Mouse (Mus musculus): ENCODE data around the gene Shmt2. TPM values are rescaled to one million over a fixed set of nuclear protein-coding genes. Genes with fewer than 3 reads are reported as not detected.
A peak's percentile ranks its signal among the peaks of the same experiment; 100 is the strongest.

Gene Shmt2
- polyA plus RNA-seq, 1 experiment from 2014 or later = 71.7 TPM

- H3K4me1 ChIP-seq (ENCODE audit: control insufficient read depth in 2 of 2, insufficient read depth in 2 of 2, low read length in 2 of 2) = peaks cover 21 to 25% of the 10 kb centered on the region in 2 experiments
- H3K9me3 ChIP-seq (ENCODE audit: control insufficient read depth, low read length) = no peaks in the 10 kb centered on the region
- 84% methylated on average over 20 of the region's 20 CpGs for WGBS
- ATAC-seq (ENCODE audit: insufficient number of reproducible peaks, insufficient read depth, low FRiP score, low read depth) = no peak
- H3K4me3 ChIP-seq (ENCODE audit: control insufficient read depth in 1 of 2, insufficient read depth in 1 of 2, low read depth in 1 of 2, low read length in 2 of 2) = peak overlapping the region; percentile 18 to 72; a peak in 3 of 4 replicates
- H3K27ac ChIP-seq (replicated peaks in 1 of 2; ENCODE audit: control insufficient read depth in 1 of 2, insufficient read depth in 1 of 2, low read depth in 2 of 2, low read length in 2 of 2) = no peak overlapping the region
- peaks cover 25% of the 10 kb centered on the region for H3K27me3 ChIP-seq (ENCODE audit: control insufficient read depth, insufficient read depth, low read length)
- H3K4me2 ChIP-seq (ENCODE audit: low read length) = peak overlapping the region; percentile 97
- H3K36me3 ChIP-seq (ENCODE audit: control insufficient read depth, insufficient read depth, low read length) = peaks cover 36% of the 10 kb centered on the region
- peak overlapping the region; percentile 83 for H3K9ac ChIP-seq (ENCODE audit: low read length)
These were observed 1.4 kb downstream of the Shmt2 start for GRCm38 (mm10) chr10:127520714-127521357.

- Histone ChIP-seq H3K9me3 (ENCODE audit: control insufficient read depth, low read length) (no peaks in the 10 kb centered on the region), H3K27ac (replicated peaks in 1 of 2; ENCODE audit: control insufficient read depth in 1 of 2, insufficient read depth in 1 of 2, low read depth in 2 of 2, low read length in 2 of 2) (no peak overlapping the region), H3K4me1 (ENCODE audit: control insufficient read depth in 2 of 2, insufficient read depth in 2 of 2, low read length in 2 of 2) (peaks cover 25 to 30% of the 10 kb centered on the region in 2 experiments), H3K4me3 (ENCODE audit: control insufficient read depth in 1 of 2, insufficient read depth in 1 of 2, low read depth in 1 of 2, low read length in 2 of 2) (no peak overlapping the region), H3K4me2 (ENCODE audit: low read length) (no peak overlapping the region; the same call in 1 of the 2 replicates), H3K36me3 (ENCODE audit: control insufficient read depth, insufficient read depth, low read length) (peaks cover 36% of the 10 kb centered on the region), H3K27me3 (ENCODE audit: control insufficient read depth, insufficient read depth, low read length) (peaks cover 25% of the 10 kb centered on the region), H3K9ac (ENCODE audit: low read length) (no peak overlapping the region)
- 93% methylated on average over 37 of the region's 37 CpGs for WGBS
- ATAC-seq (ENCODE audit: insufficient number of reproducible peaks, insufficient read depth, low FRiP score, low read depth) = no peak
These were observed 2.1 kb downstream of the Shmt2 start for GRCm38 (mm10) chr10:127519903-127520713.

DNA sequence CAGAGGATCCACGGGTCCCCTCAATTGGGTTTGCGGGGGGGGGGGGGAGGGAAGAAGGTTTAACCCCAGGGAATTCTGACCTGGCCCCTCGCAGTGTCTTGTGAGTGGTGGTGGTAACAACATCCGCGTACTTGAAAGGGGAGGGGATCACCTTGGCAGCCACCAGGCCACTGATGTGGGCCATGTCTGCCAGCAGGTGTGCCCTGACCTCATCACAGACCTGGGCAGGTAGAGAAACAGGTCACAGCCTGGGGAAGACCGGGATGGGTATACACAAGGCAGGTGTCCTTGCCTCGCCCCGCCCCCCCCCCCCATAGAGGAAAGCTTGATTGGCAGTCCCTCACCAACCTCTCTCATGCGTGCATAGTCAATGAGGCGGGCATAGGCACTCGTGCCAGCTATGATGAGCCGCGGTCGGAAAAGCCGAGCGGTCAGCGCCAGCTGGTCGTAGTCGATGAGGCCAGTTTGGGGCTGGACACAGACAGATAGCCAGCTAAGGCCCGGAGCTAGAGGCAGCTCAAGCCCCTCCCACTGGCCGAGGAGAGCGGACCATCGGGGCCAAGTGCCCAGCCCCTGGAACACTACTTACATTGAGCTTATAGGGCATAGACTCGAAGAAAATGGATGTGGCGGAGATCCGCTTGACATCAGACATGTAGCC lies 3.1 kb downstream of the Shmt2 start:
- Histone ChIP-seq H3K4me3 (ENCODE audit: control insufficient read depth in 1 of 2, insufficient read depth in 1 of 2, low read depth in 1 of 2, low read length in 2 of 2) (no peak overlapping the region), H3K4me2 (ENCODE audit: low read length) (no peak overlapping the region), H3K9ac (ENCODE audit: low read length) (no peak overlapping the region), H3K4me1 (ENCODE audit: control insufficient read depth in 2 of 2, insufficient read depth in 2 of 2, low read length in 2 of 2) (peaks cover 27 to 36% of the 10 kb centered on the region in 2 experiments), H3K9me3 (ENCODE audit: control insufficient read depth, low read length) (no peaks in the 10 kb centered on the region), H3K36me3 (ENCODE audit: control insufficient read depth, insufficient read depth, low read length) (peaks cover 36% of the 10 kb centered on the region), H3K27me3 (ENCODE audit: control insufficient read depth, insufficient read depth, low read length) (peaks cover 25% of the 10 kb centered on the region), H3K27ac (replicated peaks in 1 of 2; ENCODE audit: control insufficient read depth in 1 of 2, insufficient read depth in 1 of 2, low read depth in 2 of 2, low read length in 2 of 2) (no peak overlapping the region)
- no peak for ATAC-seq (ENCODE audit: insufficient number of reproducible peaks, insufficient read depth, low FRiP score, low read depth)
- 95% methylated on average over 26 of the region's 26 CpGs for WGBS

DNA sequence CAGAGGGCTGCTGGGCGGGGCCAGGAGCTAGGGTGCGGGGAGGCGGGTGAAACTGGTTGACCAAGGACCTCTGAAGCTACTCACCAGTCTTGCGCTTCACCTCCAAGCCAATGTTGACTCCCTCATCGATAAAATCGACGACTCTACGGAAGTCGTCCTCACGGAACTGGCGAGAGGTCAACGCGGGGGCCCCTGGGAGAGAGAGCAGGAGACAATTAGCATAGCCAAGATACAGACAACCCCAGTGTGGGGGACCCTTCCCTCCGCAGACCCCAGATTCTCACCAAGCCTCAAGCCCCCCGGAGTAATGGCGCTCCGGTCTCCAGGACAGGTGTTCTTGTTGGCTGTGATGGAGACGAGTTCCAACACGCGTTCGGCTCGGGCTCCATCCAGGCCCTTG lies 4.3 kb downstream of the Shmt2 start:
- Histone ChIP-seq H3K4me3 (ENCODE audit: control insufficient read depth in 1 of 2, insufficient read depth in 1 of 2, low read depth in 1 of 2, low read length in 2 of 2) (no peak overlapping the region), H3K4me1 (ENCODE audit: control insufficient read depth in 2 of 2, insufficient read depth in 2 of 2, low read length in 2 of 2) (peaks cover 37 to 48% of the 10 kb centered on the region in 2 experiments), H3K9ac (ENCODE audit: low read length) (no peak overlapping the region), H3K27me3 (ENCODE audit: control insufficient read depth, insufficient read depth, low read length) (peaks cover 30% of the 10 kb centered on the region), H3K36me3 (ENCODE audit: control insufficient read depth, insufficient read depth, low read length) (peaks cover 36% of the 10 kb centered on the region), H3K9me3 (ENCODE audit: control insufficient read depth, low read length) (no peaks in the 10 kb centered on the region), H3K4me2 (ENCODE audit: low read length) (no peak overlapping the region), H3K27ac (replicated peaks in 1 of 2; ENCODE audit: control insufficient read depth in 1 of 2, insufficient read depth in 1 of 2, low read depth in 2 of 2, low read length in 2 of 2) (no peak overlapping the region)
- 92% methylated on average over 22 of the region's 22 CpGs for WGBS
- no peak for ATAC-seq (ENCODE audit: insufficient number of reproducible peaks, insufficient read depth, low FRiP score, low read depth)

DNA sequence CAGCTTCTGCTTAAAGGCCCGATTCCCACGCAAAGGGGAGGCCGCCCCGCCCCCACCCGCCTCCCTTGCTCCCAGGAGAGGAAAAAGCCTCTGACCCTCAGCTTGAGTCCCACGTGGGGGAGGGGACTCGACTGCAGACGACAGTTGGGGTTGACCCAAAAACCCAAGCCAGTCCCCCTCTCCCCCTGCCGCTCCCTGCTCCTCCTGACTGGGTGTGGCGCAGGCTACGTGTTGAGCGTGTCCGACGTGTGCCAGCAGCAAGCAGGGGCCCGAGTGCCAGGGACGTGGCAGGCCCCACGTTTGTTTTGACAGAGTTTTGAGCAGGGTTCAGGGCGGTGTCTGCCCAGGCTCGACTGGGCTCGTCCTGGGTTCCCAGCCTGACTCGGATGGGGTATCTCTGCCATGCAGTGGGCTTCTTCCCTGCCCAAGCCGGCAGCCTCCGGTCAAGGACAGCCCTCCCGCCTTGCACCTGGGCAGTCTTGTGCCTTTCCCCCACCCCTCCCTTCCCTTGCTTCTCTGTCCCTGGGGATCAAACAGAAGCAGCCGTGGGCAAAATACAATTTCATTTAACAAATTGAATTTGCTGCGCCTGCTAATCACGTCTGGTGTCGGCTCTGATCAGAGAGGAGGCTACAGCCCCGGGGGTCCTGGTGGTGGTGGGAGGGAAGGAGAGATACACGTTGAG lies 5.5 kb downstream of the Shmt2 start:
- peak; percentile 42 for ATAC-seq (ENCODE audit: insufficient number of reproducible peaks, insufficient read depth, low FRiP score, low read depth)
- Histone ChIP-seq H3K36me3 (ENCODE audit: control insufficient read depth, insufficient read depth, low read length) (peaks cover 36% of the 10 kb centered on the region), H3K27me3 (ENCODE audit: control insufficient read depth, insufficient read depth, low read length) (peaks cover 40% of the 10 kb centered on the region), H3K4me1 (ENCODE audit: control insufficient read depth in 2 of 2, insufficient read depth in 2 of 2, low read length in 2 of 2) (peaks cover 40 to 55% of the 10 kb centered on the region in 2 experiments), H3K4me3 (ENCODE audit: control insufficient read depth in 1 of 2, insufficient read depth in 1 of 2, low read depth in 1 of 2, low read length in 2 of 2) (peak overlapping the region; percentile 6 to 22; a peak in 3 of 4 replicates), H3K27ac (replicated peaks in 1 of 2; ENCODE audit: control insufficient read depth in 1 of 2, insufficient read depth in 1 of 2, low read depth in 2 of 2, low read length in 2 of 2) (peak overlapping the region in 1 of 2 experiments; percentile 47; a peak in 2 of 4 replicates), H3K9ac (ENCODE audit: low read length) (peak overlapping the region; percentile 69), H3K4me2 (ENCODE audit: low read length) (peak overlapping the region; percentile 59), H3K9me3 (ENCODE audit: control insufficient read depth, low read length) (no peaks in the 10 kb centered on the region)
- 12% methylated on average over 30 of the region's 30 CpGs for WGBS

GRCm38 (mm10) chr10:127515983-127516459 lies 6.2 kb downstream of the Shmt2 start:
- peaks cover 39 to 51% of the 10 kb centered on the region in 2 experiments for H3K4me1 ChIP-seq (ENCODE audit: control insufficient read depth in 2 of 2, insufficient read depth in 2 of 2, low read length in 2 of 2)
- ATAC-seq (ENCODE audit: insufficient number of reproducible peaks, insufficient read depth, low FRiP score, low read depth) = no peak
- H3K4me2 ChIP-seq (ENCODE audit: low read length) = peak overlapping the region; percentile 59
- H3K27me3 ChIP-seq (ENCODE audit: control insufficient read depth, insufficient read depth, low read length) = peaks cover 47% of the 10 kb centered on the region
- H3K36me3 ChIP-seq (ENCODE audit: control insufficient read depth, insufficient read depth, low read length) = peaks cover 36% of the 10 kb centered on the region
- H3K4me3 ChIP-seq (ENCODE audit: control insufficient read depth in 1 of 2, insufficient read depth in 1 of 2, low read depth in 1 of 2, low read length in 2 of 2) = peak overlapping the region in 1 of 2 experiments; percentile 6; a peak in 2 of 4 replicates
- peak overlapping the region; percentile 69 for H3K9ac ChIP-seq (ENCODE audit: low read length)
- peak overlapping the region; percentile 10 to 27; a peak in 1 of 4 replicates for H3K27ac ChIP-seq (replicated peaks in 1 of 2; ENCODE audit: control insufficient read depth in 1 of 2, insufficient read depth in 1 of 2, low read depth in 2 of 2, low read length in 2 of 2)
- 29% methylated on average over 8 of the region's 8 CpGs for WGBS
- H3K9me3 ChIP-seq (ENCODE audit: control insufficient read depth, low read length) = no peaks in the 10 kb centered on the region
